Mouse (Mus musculus): ENCODE results near the gene Cacnb4. TPM values are rescaled to one million over a fixed set of nuclear protein-coding genes. Genes with fewer than 3 reads are reported as not detected.

Gene Cacnb4
- polyA plus RNA-seq (2012; fragmentation: generic; extraction: Trizol): 0.01 TPM

GRCm38 (mm10) chr2:52676023-52676912, at the start of gene Cacnb4:
Gene Cacnb4, minus strand, starts transcription at chr2:52676831.
- no peaks in the 10 kb centered on the region for H3K36me3 ChIP-seq (ENCODE audit: control insufficient read depth, insufficient read depth)
- H3K4me2 ChIP-seq (ENCODE audit: low read depth): peak within 1 kb of the TSS; percentile 60
- no peak within 1 kb of the TSS for H3ac ChIP-seq (ENCODE audit: control insufficient read depth, insufficient read length)
- H3K79me2 ChIP-seq (ENCODE audit: control insufficient read depth, insufficient read depth): no peaks in the 10 kb centered on the region
- TF ChIP-seq TCF3 (IDR thresholded peaks at IDR 0.05; ENCODE audit: insufficient read length, low read depth): no peak
- TF ChIP-seq TCF12 (IDR thresholded peaks at IDR 0.05; ENCODE audit: insufficient read depth, poor library complexity, severe bottlenecking): no peak
- TF ChIP-seq SRF (IDR thresholded peaks at IDR 0.05; ENCODE audit: control insufficient read depth, insufficient read length, low read depth): no peak
- no peak for TF ChIP-seq USF1 (IDR thresholded peaks at IDR 0.05; ENCODE audit: low read depth)
- no peak for TF ChIP-seq MYOG (IDR thresholded peaks at IDR 0.05; ENCODE audit: control insufficient read depth in 1 of 3, insufficient read depth in 1 of 3, insufficient read length in 2 of 3, low read depth in 2 of 3)
- TF ChIP-seq REST (IDR thresholded peaks at IDR 0.05; ENCODE audit: insufficient read depth, insufficient read length): no peak
- peaks cover 25% of the 10 kb centered on the region for H3K27me3 ChIP-seq (ENCODE audit: control insufficient read depth, insufficient read depth, insufficient read length)
- H3K4me3 ChIP-seq: no peak within 1 kb of the TSS

DNA sequence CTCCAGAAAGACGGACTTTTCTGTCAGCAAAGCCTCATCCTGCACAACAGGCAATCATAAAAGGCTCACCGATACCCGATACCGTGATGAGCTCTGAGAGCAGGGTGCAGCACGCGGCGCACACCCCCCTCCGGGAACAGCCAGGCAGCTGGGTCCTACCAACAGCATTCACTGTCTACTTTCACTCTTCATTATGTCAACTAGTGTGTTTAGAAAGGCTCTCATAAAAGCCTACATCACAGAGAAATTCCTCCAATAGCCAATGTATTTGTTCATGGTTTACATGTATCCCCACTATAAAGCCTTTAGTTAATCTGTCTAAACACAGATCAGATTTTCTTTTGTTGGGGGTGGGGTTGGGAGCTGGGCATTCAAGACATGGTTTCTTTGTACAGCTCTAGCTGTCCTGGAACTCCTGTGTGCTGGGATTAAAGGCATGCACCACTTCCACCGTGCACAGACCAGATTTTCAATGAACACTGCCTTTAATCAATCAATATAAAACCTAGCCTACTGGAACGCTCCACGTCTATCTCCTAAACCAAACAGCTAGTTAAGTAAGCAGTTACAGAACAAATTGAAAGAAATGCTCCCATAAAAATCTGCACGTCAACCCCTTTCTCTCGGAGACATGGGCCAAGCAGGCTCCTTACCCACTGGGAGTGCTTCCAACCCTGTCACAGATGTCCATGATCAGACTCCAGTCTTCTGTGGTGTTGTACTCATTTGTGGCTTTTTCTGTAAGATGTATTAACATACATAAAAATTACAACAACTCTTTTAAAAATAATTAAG, 43.8 kb upstream of the Cacnb4 start:
- TF ChIP-seq POLR2AphosphoS2 (IDR thresholded peaks at IDR 0.05; ENCODE audit: insufficient read length, low read depth) (no peak), POLR2A (IDR thresholded peaks at IDR 0.05; ENCODE audit: insufficient read length, low read depth) (no peak), MYOD1 (IDR thresholded peaks at IDR 0.05; ENCODE audit: control insufficient read depth in 1 of 3, insufficient read length in 2 of 3, low read depth in 2 of 3) (no peak), USF1 (IDR thresholded peaks at IDR 0.05; ENCODE audit: low read depth) (no peak), CEBPB (IDR thresholded peaks at IDR 0.05; ENCODE audit: insufficient read depth, poor library complexity, severe bottlenecking) (no peak), TCF12 (IDR thresholded peaks at IDR 0.05; ENCODE audit: insufficient read depth, poor library complexity, severe bottlenecking) (no peak), SRF (IDR thresholded peaks at IDR 0.05; ENCODE audit: control insufficient read depth, insufficient read length, low read depth) (no peak), E2F4 (IDR thresholded peaks at IDR 0.05; ENCODE audit: insufficient read depth) (no peak), MAX (IDR thresholded peaks at IDR 0.05; ENCODE audit: low read depth) (no peak), MYOG (IDR thresholded peaks at IDR 0.05; ENCODE audit: control insufficient read depth in 1 of 3, insufficient read depth in 1 of 3, insufficient read length in 2 of 3, low read depth in 2 of 3) (no peak), TCF3 (IDR thresholded peaks at IDR 0.05; ENCODE audit: insufficient read length, low read depth) (no peak), REST (IDR thresholded peaks at IDR 0.05; ENCODE audit: insufficient read depth, insufficient read length) (no peak)
- H3K4me3 ChIP-seq: no peak overlapping the region
- no peak overlapping the region for H3ac ChIP-seq (ENCODE audit: control insufficient read depth, insufficient read length)
- H3K79me2 ChIP-seq (ENCODE audit: control insufficient read depth, insufficient read depth): peaks cover 27% of the 10 kb centered on the region
- H3K27me3 ChIP-seq (ENCODE audit: control insufficient read depth, insufficient read depth, insufficient read length): no peaks in the 10 kb centered on the region
- H3K36me3 ChIP-seq (ENCODE audit: control insufficient read depth, insufficient read depth): peaks cover 9% of the 10 kb centered on the region
- H3K4me2 ChIP-seq (ENCODE audit: low read depth): no peak overlapping the region

GRCm38 (mm10) chr2:52717076-52717475, 40.4 kb upstream of the Cacnb4 start:
- no peaks in the 10 kb centered on the region for H3K79me2 ChIP-seq (ENCODE audit: control insufficient read depth, insufficient read depth)
- no peak for TF ChIP-seq TCF12 (IDR thresholded peaks at IDR 0.05; ENCODE audit: insufficient read depth, poor library complexity, severe bottlenecking)
- H3K4me3 ChIP-seq: no peak overlapping the region
- H3K27me3 ChIP-seq (ENCODE audit: control insufficient read depth, insufficient read depth, insufficient read length): no peaks in the 10 kb centered on the region
- no peak overlapping the region for H3ac ChIP-seq (ENCODE audit: control insufficient read depth, insufficient read length)
- H3K4me2 ChIP-seq (ENCODE audit: low read depth): no peak overlapping the region
- H3K36me3 ChIP-seq (ENCODE audit: control insufficient read depth, insufficient read depth): peaks cover 32% of the 10 kb centered on the region

GRCm38 (mm10) chr2:52715538-52715937, 38.9 kb upstream of the Cacnb4 start:
- H3K79me2 ChIP-seq (ENCODE audit: control insufficient read depth, insufficient read depth): no peaks in the 10 kb centered on the region
- no peak overlapping the region for H3K4me2 ChIP-seq (ENCODE audit: low read depth)
- no peak for TF ChIP-seq CEBPB (IDR thresholded peaks at IDR 0.05; ENCODE audit: insufficient read depth, poor library complexity, severe bottlenecking)
- TF ChIP-seq POLR2A (IDR thresholded peaks at IDR 0.05; ENCODE audit: insufficient read length, low read depth): no peak
- TF ChIP-seq TCF12 (IDR thresholded peaks at IDR 0.05; ENCODE audit: insufficient read depth, poor library complexity, severe bottlenecking): no peak
- TF ChIP-seq MAX (IDR thresholded peaks at IDR 0.05; ENCODE audit: low read depth): no peak
- TF ChIP-seq MYOG (IDR thresholded peaks at IDR 0.05; ENCODE audit: control insufficient read depth in 1 of 3, insufficient read depth in 1 of 3, insufficient read length in 2 of 3, low read depth in 2 of 3): no peak
- no peak for TF ChIP-seq MYOD1 (IDR thresholded peaks at IDR 0.05; ENCODE audit: control insufficient read depth in 1 of 3, insufficient read length in 2 of 3, low read depth in 2 of 3)
- TF ChIP-seq REST (IDR thresholded peaks at IDR 0.05; ENCODE audit: insufficient read depth, insufficient read length): no peak
- TF ChIP-seq POLR2AphosphoS2 (IDR thresholded peaks at IDR 0.05; ENCODE audit: insufficient read length, low read depth): no peak
- no peak for TF ChIP-seq SRF (IDR thresholded peaks at IDR 0.05; ENCODE audit: control insufficient read depth, insufficient read length, low read depth)
- no peak for TF ChIP-seq TCF3 (IDR thresholded peaks at IDR 0.05; ENCODE audit: insufficient read length, low read depth)
- TF ChIP-seq USF1 (IDR thresholded peaks at IDR 0.05; ENCODE audit: low read depth): no peak
- no peak for TF ChIP-seq E2F4 (IDR thresholded peaks at IDR 0.05; ENCODE audit: insufficient read depth)
- peaks cover 38% of the 10 kb centered on the region for H3K36me3 ChIP-seq (ENCODE audit: control insufficient read depth, insufficient read depth)
- no peak overlapping the region for H3K4me3 ChIP-seq
- H3ac ChIP-seq (ENCODE audit: control insufficient read depth, insufficient read length): no peak overlapping the region
- H3K27me3 ChIP-seq (ENCODE audit: control insufficient read depth, insufficient read depth, insufficient read length): no peaks in the 10 kb centered on the region

Data from myocyte (in vitro differentiated cells).